19 mouse cellular contexts compared by ENCODE assay signal in genomic region chr9:64567482-64567881, GRCm38 (mm10).
DNase-seq lines count a peak whose midpoint lies in the region; ATAC-seq and TF ChIP-seq lines count a peak whose summit lies in the region.
"Had no signal": no experiment of that assay in that cellular context is flagged by ENCODE, and none has a peak within 500 bp of the region (broad histone marks: within the 10 kb centered on the region; RNA-seq: fewer than 3 reads in every experiment).

No protein-coding gene starts in this region.

- DNase-seq in kidney, adult 2 months: peak; percentile 26
- DNase-seq in liver: no peak
- DNase-seq in kidney, postnatal 25 days: peak; percentile 7 to 57
- peak; percentile 41 for DNase-seq in yolk sac, embryonic 10.5 days (ENCODE audit: low spot score)
- DNase-seq: adrenal gland, adult 2 months; adrenal gland, postnatal 25 days; cerebellum, adult 18-20 months; cerebellum, adult 9-11 months; cerebellum, postnatal 36 days; gastrocnemius, adult 2 months; gastrocnemius, postnatal 25 days; heart, adult 11 months; heart, postnatal 36 days had no signal

- no peak for TF ChIP-seq CTCF in kidney, adult 2 months (conservative IDR thresholded peaks at IDR 0.05; ENCODE audit: insufficient read depth, insufficient read length, low read depth, low read length)

- H3K9me3 ChIP-seq in kidney, embryonic 16.5 days (ENCODE audit: low read length): 0 out of 2 replicates have a peak, but pooled peaks cover 4% of the 10 kb centered on the region
- H3K9me3 ChIP-seq in liver, embryonic 12.5 days (replicated peaks): peaks cover 8% of the 10 kb centered on the region; the same call in 1 of the 2 replicates
- H3K9me3 ChIP-seq in midbrain, embryonic 16.5 days (replicated peaks; ENCODE audit: control insufficient read depth, low read length, poor library complexity, severe bottlenecking): no peaks in the 10 kb centered on the region

- ATAC-seq in kidney, embryonic 16.5 days (ENCODE audit: low FRiP score, low TSS enrichment): no peak; the same call in 1 of the 2 replicates
- no peak for ATAC-seq in liver, embryonic 12.5 days
- no peak for ATAC-seq in midbrain, embryonic 16.5 days
- ATAC-seq: forebrain, embryonic 13.5 days had no signal

- H3K9ac ChIP-seq in kidney, embryonic 16.5 days (replicated peaks; ENCODE audit: low read length): no peak overlapping the region
- H3K9ac ChIP-seq in liver, embryonic 12.5 days: no peak overlapping the region
- no peak overlapping the region for H3K9ac ChIP-seq in midbrain, embryonic 16.5 days (ENCODE audit: low read depth, low read length)
- H3K9ac ChIP-seq: embryonic facial prominence, embryonic 13.5 days; forebrain, embryonic 13.5 days; heart, embryonic 13.5 days had no signal

- TF ChIP-seq POLR2A in kidney, adult 2 months (IDR thresholded peaks at IDR 0.05; ENCODE audit: low read depth, low read length): no peak

- H3K27me3 ChIP-seq in kidney, adult 2 months (replicated peaks; ENCODE audit: control insufficient read depth, insufficient read depth, low read length): no peaks in the 10 kb centered on the region
- H3K27me3 ChIP-seq in kidney, embryonic 16.5 days (ENCODE audit: insufficient read depth, low read length): no peaks in the 10 kb centered on the region
- no peaks in the 10 kb centered on the region for H3K27me3 ChIP-seq in liver, embryonic 12.5 days (replicated peaks)
- no peaks in the 10 kb centered on the region for H3K27me3 ChIP-seq in midbrain, embryonic 16.5 days (ENCODE audit: control insufficient read depth, insufficient read depth, low read depth, low read length)
- H3K27me3 ChIP-seq: embryonic facial prominence, embryonic 13.5 days; forebrain, embryonic 13.5 days had no signal

- H3K4me2 ChIP-seq in kidney, embryonic 16.5 days (replicated peaks; ENCODE audit: low read depth, low read length): no peak overlapping the region
- no peak overlapping the region for H3K4me2 ChIP-seq in liver, embryonic 12.5 days
- no peak overlapping the region for H3K4me2 ChIP-seq in midbrain, embryonic 16.5 days (ENCODE audit: low read length)
- H3K4me2 ChIP-seq: embryonic facial prominence, embryonic 13.5 days; forebrain, embryonic 13.5 days; heart, embryonic 13.5 days had no signal

- H3K4me1 ChIP-seq in kidney, adult 2 months (ENCODE audit: control insufficient read depth, insufficient read depth, low read length): no peaks in the 10 kb centered on the region
- no peaks in the 10 kb centered on the region for H3K4me1 ChIP-seq in kidney, embryonic 16.5 days (ENCODE audit: insufficient read depth, low read length)
- peaks cover 78% of the 10 kb centered on the region for H3K4me1 ChIP-seq in liver, embryonic 12.5 days
- 0 out of 2 replicates have a peak, but pooled peaks cover 3% of the 10 kb centered on the region for H3K4me1 ChIP-seq in midbrain, embryonic 16.5 days (ENCODE audit: control insufficient read depth, insufficient read depth, low read length)

- no peak overlapping the region for H3K27ac ChIP-seq in kidney, adult 2 months (ENCODE audit: insufficient read depth, low read depth, low read length)
- H3K27ac ChIP-seq in kidney, embryonic 16.5 days (ENCODE audit: low read length): no peak overlapping the region
- H3K27ac ChIP-seq in liver, embryonic 12.5 days: peak overlapping the region; percentile 64; the same call in 1 of the 2 replicates
- no peak overlapping the region for H3K27ac ChIP-seq in midbrain, embryonic 16.5 days (ENCODE audit: low read length)
- H3K27ac ChIP-seq: embryonic facial prominence, embryonic 13.5 days; forebrain, embryonic 13.5 days; gastrocnemius, adult 2 months; heart, embryonic 13.5 days had no signal

- no peaks in the 10 kb centered on the region for H3K36me3 ChIP-seq in kidney, adult 2 months (ENCODE audit: control insufficient read depth, insufficient read depth, low read length)
- no peaks in the 10 kb centered on the region for H3K36me3 ChIP-seq in kidney, embryonic 16.5 days (ENCODE audit: insufficient read depth, low read length)
- H3K36me3 ChIP-seq in liver, embryonic 12.5 days: no peaks in the 10 kb centered on the region; the same call in 1 of the 2 replicates
- H3K36me3 ChIP-seq in midbrain, embryonic 16.5 days (ENCODE audit: control insufficient read depth, insufficient read depth, low read length): no peaks in the 10 kb centered on the region
- H3K36me3 ChIP-seq: embryonic facial prominence, embryonic 13.5 days; heart, embryonic 13.5 days had no signal

- 45% methylated on average over 5 of the region's 5 CpGs for WGBS in kidney, adult 2 months
- 47% methylated on average over 5 of the region's 5 CpGs for WGBS in kidney, embryonic 16.5 days
- 66% methylated on average over 5 of the region's 5 CpGs for WGBS in liver, embryonic 12.5 days (ENCODE audit: insufficient replicate concordance)
- WGBS in midbrain, embryonic 16.5 days: 64% methylated on average over 5 of the region's 5 CpGs

- H3K4me3 ChIP-seq in kidney, adult 2 months (ENCODE audit: insufficient read depth, low read depth, low read length): no peak overlapping the region
- no peak overlapping the region for H3K4me3 ChIP-seq in kidney, embryonic 16.5 days (ENCODE audit: low read length)
- no peak overlapping the region for H3K4me3 ChIP-seq in liver, embryonic 12.5 days
- no peak overlapping the region for H3K4me3 ChIP-seq in midbrain, embryonic 16.5 days (ENCODE audit: low read depth, low read length)
- H3K4me3 ChIP-seq: embryonic facial prominence, embryonic 13.5 days; forebrain, embryonic 13.5 days; gastrocnemius, adult 2 months; heart, embryonic 13.5 days had no signal
